Mouse (Mus musculus) testis, adult 2 months (tissue): Measurements from ENCODE around the gene Cenpm.

Experiments
- CTCF ChIP-seq: fragments of 200-500 bp; IDR thresholded peaks from 2 replicates; pipeline ENCODE4 v1.5.1; 2012; ENCODE audit warnings: low read depth, mild to moderate bottlenecking, inconsistent platforms, low read length, moderate library complexity; ENCODE audit not compliant: control insufficient read depth, insufficient read depth, insufficient replicate concordance
- POLR2A ChIP-seq: fragments of 200-500 bp; IDR thresholded peaks from 2 replicates; pipeline ENCODE4 v1.6.1; 2012; ENCODE audit warnings: low read depth, mild to moderate bottlenecking, inconsistent platforms, low read length, moderate library complexity; ENCODE audit not compliant: control insufficient read depth

DNA sequence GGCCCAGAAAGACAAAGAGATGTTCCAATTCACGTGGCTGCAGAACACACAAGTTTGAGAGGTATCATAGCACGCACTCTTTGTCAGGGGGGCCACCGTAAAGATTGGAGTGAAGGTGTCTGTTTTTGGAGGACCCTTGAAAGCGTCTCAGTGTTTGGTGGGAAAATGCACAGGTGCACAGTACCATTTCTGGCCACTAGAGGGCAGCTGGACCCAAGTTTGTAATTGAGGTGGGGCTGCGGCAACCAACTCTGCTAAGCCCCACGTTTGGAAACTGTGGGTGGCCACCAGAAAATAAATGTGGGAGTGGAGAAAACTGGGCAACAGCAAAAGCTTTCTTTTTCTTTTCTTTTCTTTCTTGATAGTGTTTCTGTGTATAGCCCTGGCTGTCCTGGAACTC, 21.8 kb upstream of the Cenpm start:
- TF ChIP-seq POLR2A = no peak
- peak; percentile 89 for TF ChIP-seq CTCF
